Mouse (Mus musculus) hindbrain, embryonic 16.5 days (tissue): ENCODE results near the gene Ublcp1. TPM values are rescaled to one million over a fixed set of nuclear protein-coding genes. Genes with fewer than 3 reads are reported as not detected.
A peak's percentile ranks its signal among the peaks of the same experiment; 100 is the strongest.

Source experiments
- ATAC-seq: fragments of 200-750 bp; cut with Nextera tagmentation; 2 replicates; pipeline ENCODE4 v1.8.0; 2017; ENCODE audit warnings: moderate TSS enrichment, moderate library complexity
- H3K27ac ChIP-seq: fragments of 300-500 bp; sonication (generic); 2 replicates; pipeline ENCODE4 v1.5.1; 2014; ENCODE audit warnings: low read depth, mild to moderate bottlenecking, control low read depth, low read length, moderate library complexity
- H3K27me3 ChIP-seq: fragments of 300-500 bp; sonication (generic); replicated peaks from 2 replicates; pipeline ENCODE4 v1.6.1; 2014; ENCODE audit warnings: low read length; ENCODE audit not compliant: control insufficient read depth, insufficient read depth
- H3K36me3 ChIP-seq: fragments of 300-500 bp; sonication (generic); 2 replicates; pipeline ENCODE4 v1.6.1; 2014; ENCODE audit warnings: mild to moderate bottlenecking, low read length, moderate library complexity, mixed read lengths; ENCODE audit not compliant: control insufficient read depth, insufficient read depth
- H3K4me1 ChIP-seq: fragments of 300-500 bp; sonication (generic); 2 replicates; pipeline ENCODE4 v1.6.1; 2014; ENCODE audit warnings: low read depth, low read length; ENCODE audit not compliant: control insufficient read depth, insufficient read depth
- H3K4me2 ChIP-seq: fragments of 300-500 bp; sonication (generic); 2 replicates; pipeline ENCODE4 v1.6.1; 2014; ENCODE audit warnings: mild to moderate bottlenecking, low read length, control low read depth, moderate library complexity
- H3K4me3 ChIP-seq: fragments of 300-500 bp; sonication (generic); 2 replicates; pipeline ENCODE4 v1.5.1; 2014; ENCODE audit warnings: mild to moderate bottlenecking, low read length, control low read depth, moderate library complexity
- H3K9ac ChIP-seq: fragments of 300-500 bp; sonication (generic); 2 replicates; pipeline ENCODE4 v1.6.1; 2014; ENCODE audit warnings: low read depth, mild to moderate bottlenecking, control low read depth, low read length, moderate library complexity
- H3K9me3 ChIP-seq: fragments of 300-500 bp; sonication (generic); 2 replicates; pipeline ENCODE4 v1.6.1; 2014; ENCODE audit warnings: mild to moderate bottlenecking, low read length, moderate library complexity; ENCODE audit not compliant: control insufficient read depth
- WGBS: fragments of 180-500 bp; shearing (Covaris S2); extraction: QIAGEN DNeasy Blood & Tissue Kit; methylation state at CpG from one replicate; pipeline ENCODE4 v1.1.7; 2014; 5-methylcytosine and 5-hydroxymethylcytosine counted together
- polyA plus RNA-seq: library from polyadenylated mRNA; unstranded; fragments of >200 nt; fragmentation: Nextera tagmentation; extraction: Ambion mirVana; gene quantifications from 2 replicates; pipeline ENCODE4 v1.2.1, GENCODE M21; 2015

The Ublcp1 gene
- polyA plus RNA-seq, 1 experiment from 2014 or later = 60.6 TPM

- 77% methylated on average over 13 of the region's 13 CpGs for WGBS
- no peak for ATAC-seq
- Histone ChIP-seq H3K4me3 (no peak overlapping the region), H3K4me1 (no peaks in the 10 kb centered on the region), H3K36me3 (no peaks in the 10 kb centered on the region), H3K4me2 (no peak overlapping the region), H3K27ac (no peak overlapping the region), H3K27me3 (no peaks in the 10 kb centered on the region), H3K9ac (no peak overlapping the region), H3K9me3 (no peaks in the 10 kb centered on the region)
Observed at GRCm38 (mm10) chr11:44498412-44499272, 28.3 kb upstream of the Ublcp1 start.

- no peaks in the 10 kb centered on the region for H3K9me3 ChIP-seq
- peak; percentile 37; the same call in 1 of the 2 replicates for ATAC-seq
- no peak overlapping the region for H3K4me2 ChIP-seq
- no peaks in the 10 kb centered on the region for H3K36me3 ChIP-seq
- no peaks in the 10 kb centered on the region for H3K4me1 ChIP-seq
- no peak overlapping the region for H3K9ac ChIP-seq
- H3K27me3 ChIP-seq = no peaks in the 10 kb centered on the region
- no peak overlapping the region for H3K4me3 ChIP-seq
- H3K27ac ChIP-seq = no peak overlapping the region
- WGBS = 51% methylated on average over 3 of the region's 3 CpGs
Observed at GRCm38 (mm10) chr11:44496217-44496616, 25.9 kb upstream of the Ublcp1 start.

- H3K9ac ChIP-seq = no peak overlapping the region
- no peaks in the 10 kb centered on the region for H3K4me1 ChIP-seq
- ATAC-seq = no peak
- H3K4me3 ChIP-seq = no peak overlapping the region
- no peaks in the 10 kb centered on the region for H3K27me3 ChIP-seq
- no peak overlapping the region for H3K27ac ChIP-seq
- H3K36me3 ChIP-seq = no peaks in the 10 kb centered on the region
- H3K4me2 ChIP-seq = no peak overlapping the region
- no peaks in the 10 kb centered on the region for H3K9me3 ChIP-seq
- WGBS = 84% methylated on average over 5 of the region's 5 CpGs
Observed at GRCm38 (mm10) chr11:44494643-44495323, 24.5 kb upstream of the Ublcp1 start.

- Histone ChIP-seq H3K27ac (no peak overlapping the region), H3K4me3 (no peak overlapping the region), H3K36me3 (no peaks in the 10 kb centered on the region), H3K9ac (no peak overlapping the region), H3K4me2 (no peak overlapping the region), H3K4me1 (no peaks in the 10 kb centered on the region), H3K27me3 (no peaks in the 10 kb centered on the region), H3K9me3 (no peaks in the 10 kb centered on the region)
- no peak for ATAC-seq
- WGBS = 93% methylated on average over 1 of the region's 1 CpGs
Observed at GRCm38 (mm10) chr11:44489117-44489516, 18.8 kb upstream of the Ublcp1 start.

- Histone ChIP-seq H3K9me3 (no peaks in the 10 kb centered on the region), H3K27ac (no peak overlapping the region), H3K4me3 (no peak overlapping the region), H3K36me3 (no peaks in the 10 kb centered on the region), H3K4me1 (no peaks in the 10 kb centered on the region), H3K4me2 (no peak overlapping the region), H3K9ac (no peak overlapping the region), H3K27me3 (no peaks in the 10 kb centered on the region)
- 90% methylated on average over 7 of the region's 7 CpGs for WGBS
- ATAC-seq = no peak
Observed at GRCm38 (mm10) chr11:44485089-44485736, 14.9 kb upstream of the Ublcp1 start.

- no peak for ATAC-seq
- Histone ChIP-seq H3K4me2 (no peak overlapping the region), H3K4me1 (no peaks in the 10 kb centered on the region), H3K4me3 (no peak overlapping the region), H3K9ac (no peak overlapping the region), H3K9me3 (no peaks in the 10 kb centered on the region), H3K36me3 (no peaks in the 10 kb centered on the region), H3K27ac (no peak overlapping the region), H3K27me3 (no peaks in the 10 kb centered on the region)
- WGBS = 92% methylated on average over 6 of the region's 6 CpGs
Observed at GRCm38 (mm10) chr11:44480246-44480645, 9.9 kb upstream of the Ublcp1 start.

GRCm38 (mm10) chr11:44478382-44478781, 8.1 kb upstream of the Ublcp1 start:
- no peak for ATAC-seq
- H3K9me3 ChIP-seq = no peaks in the 10 kb centered on the region
- no peak overlapping the region for H3K4me2 ChIP-seq
- no peak overlapping the region for H3K27ac ChIP-seq
- 93% methylated on average over 4 of the region's 4 CpGs for WGBS
- no peak overlapping the region for H3K9ac ChIP-seq
- no peaks in the 10 kb centered on the region for H3K4me1 ChIP-seq
- H3K4me3 ChIP-seq = no peak overlapping the region
- H3K27me3 ChIP-seq = no peaks in the 10 kb centered on the region
- H3K36me3 ChIP-seq = no peaks in the 10 kb centered on the region

GRCm38 (mm10) chr11:44476445-44476844, 6.1 kb upstream of the Ublcp1 start:
- H3K36me3 ChIP-seq = no peaks in the 10 kb centered on the region
- ATAC-seq = no peak
- H3K27ac ChIP-seq = no peak overlapping the region
- H3K4me3 ChIP-seq = no peak overlapping the region
- no peaks in the 10 kb centered on the region for H3K27me3 ChIP-seq
- H3K4me2 ChIP-seq = no peak overlapping the region
- H3K9ac ChIP-seq = no peak overlapping the region
- H3K9me3 ChIP-seq = no peaks in the 10 kb centered on the region
- H3K4me1 ChIP-seq = peaks cover 4% of the 10 kb centered on the region
- WGBS = 86% methylated on average over 2 of the region's 2 CpGs

GRCm38 (mm10) chr11:44475467-44475866, 5.2 kb upstream of the Ublcp1 start:
- peaks cover 7% of the 10 kb centered on the region for H3K4me1 ChIP-seq
- H3K4me2 ChIP-seq = no peak overlapping the region
- no peaks in the 10 kb centered on the region for H3K36me3 ChIP-seq
- no peak for ATAC-seq
- WGBS = 69% methylated on average over 3 of the region's 3 CpGs
- H3K9ac ChIP-seq = no peak overlapping the region
- H3K27me3 ChIP-seq = no peaks in the 10 kb centered on the region
- no peak overlapping the region for H3K27ac ChIP-seq
- no peaks in the 10 kb centered on the region for H3K9me3 ChIP-seq
- H3K4me3 ChIP-seq = no peak overlapping the region
